Mouse (Mus musculus): ENCODE results near the gene Ears2.
"Not testable (repeated sequence)": the region's sequence is repeated elsewhere in the genome, so short reads cannot be mapped to it uniquely, and the experiment has no call there.

The Ears2 gene

GRCm38 (mm10) chr7:122066945-122067516 lies at the start of gene Ears2, which contains the start of gene Ubfd1:
Gene Ears2 (minus strand): TSS chr7:122067263.
Gene Ubfd1 (plus strand): TSS chr7:122067175.
- DNase-seq = peak; percentile 98

GRCm38 (mm10) chr7:122108206-122108605 lies 41.1 kb upstream of the Ears2 start:
- peak; percentile 30 for DNase-seq

GRCm38 (mm10) chr7:122101747-122102244 lies 34.7 kb upstream of the Ears2 start, which contains the start of gene Ndufab1:
Gene Ndufab1 (minus strand): TSS chr7:122101886.
- DNase-seq = peak; percentile 85

GRCm38 (mm10) chr7:122101014-122101746 lies 34.1 kb upstream of the Ears2 start:
- not testable (repeated sequence) for DNase-seq

- peak; percentile 38 for DNase-seq
Observed at GRCm38 (mm10) chr7:122099222-122099621, 32.2 kb upstream of the Ears2 start.

GRCm38 (mm10) chr7:122098009-122098408 lies 30.9 kb upstream of the Ears2 start:
- DNase-seq = no peak

GRCm38 (mm10) chr7:122094564-122095330 lies 27.7 kb upstream of the Ears2 start:
- DNase-seq = no peak

GRCm38 (mm10) chr7:122087195-122087982 lies 20.3 kb upstream of the Ears2 start:
- DNase-seq = no peak

GRCm38 (mm10) chr7:122081071-122081470 lies 14.0 kb upstream of the Ears2 start:
- no peak for DNase-seq

GRCm38 (mm10) chr7:122079798-122080554 lies 12.9 kb upstream of the Ears2 start:
- peak; percentile 56 for DNase-seq

- DNase-seq = no peak
Observed at GRCm38 (mm10) chr7:122074374-122074773, 7.3 kb upstream of the Ears2 start.

- DNase-seq = no peak
Observed at GRCm38 (mm10) chr7:122067517-122068381, 686 bp upstream of the Ears2 start.

GRCm38 (mm10) chr7:122066102-122066944 lies 740 bp downstream of the Ears2 start:
- DNase-seq = no peak

GRCm38 (mm10) chr7:122065656-122066055 lies 1.4 kb downstream of the Ears2 start:
- no peak for DNase-seq

GRCm38 (mm10) chr7:122056633-122057032 lies 10.4 kb downstream of the Ears2 start:
- DNase-seq = no peak

- no peak for DNase-seq
Observed at GRCm38 (mm10) chr7:122050834-122051233, 16.2 kb downstream of the Ears2 start.

GRCm38 (mm10) chr7:122048191-122048590 lies 18.9 kb downstream of the Ears2 start:
- no peak for DNase-seq

- no peak for DNase-seq
Observed at GRCm38 (mm10) chr7:122046813-122047212, 20.2 kb downstream of the Ears2 start.

- no peak for DNase-seq
Observed at GRCm38 (mm10) chr7:122045711-122046110, 21.4 kb downstream of the Ears2 start.

GRCm38 (mm10) chr7:122045181-122045634 lies 21.9 kb downstream of the Ears2 start:
- DNase-seq = peak; percentile 43

Data from kidney, adult 11 months (tissue).